Mouse (Mus musculus) CH12.LX (cell line): ENCODE data around the gene Pigt. TPM values are rescaled to one million over a fixed set of nuclear protein-coding genes. Genes with fewer than 3 reads are reported as not detected.

Source experiments
- DNase-seq: peaks from one replicate; pipeline ENCODE4 v3.0.0-alpha.2; 2013; ENCODE audit errors: extremely low read depth
- H3K27ac ChIP-seq: 2 replicates; pipeline ENCODE4 v1.5.1; 2012; ENCODE audit warnings: low read depth, mild to moderate bottlenecking, control low read depth, moderate library complexity; ENCODE audit not compliant: insufficient read depth
- H3K27me3 ChIP-seq: replicated peaks from 2 replicates; pipeline ENCODE3; 2012; ENCODE audit warnings: inconsistent platforms
- H3K36me3 ChIP-seq, 2 experiments: replicated peaks in 1 of 2; 2 replicates each; pipeline versions ENCODE3 to v1.6.1; 2012; ENCODE audit warnings: inconsistent platforms in 1 of 2, low read length in 1 of 2, mild to moderate bottlenecking in 1 of 2, mixed read lengths in 1 of 2, moderate library complexity in 1 of 2; ENCODE audit not compliant: control insufficient read depth in 1 of 2, insufficient read depth in 1 of 2
- H3K4me1 ChIP-seq, 2 experiments: 2 replicates each; pipeline ENCODE4 v1.6.1; 2012; ENCODE audit warnings: inconsistent platforms in 1 of 2, moderate library complexity in 1 of 2; ENCODE audit not compliant: insufficient read depth in 2 of 2, control insufficient read depth in 1 of 2
- H3K4me2 ChIP-seq: 2 replicates; pipeline ENCODE4 v1.6.1; 2012; ENCODE audit warnings: low read depth, mild to moderate bottlenecking, control low read depth; ENCODE audit not compliant: poor library complexity, insufficient read depth, severe bottlenecking
- H3K4me3 ChIP-seq, 3 experiments: fragments of 150-350 bp in 1 of 3; sonication (generic) in 1 of 3; replicated peaks in 1 of 3; 2 replicates each; pipeline versions ENCODE3 to v1.5.1; 2011 to 2012; ENCODE audit warnings: low read depth in 2 of 3, low read length in 2 of 3, mild to moderate bottlenecking in 2 of 3, moderate library complexity in 2 of 3, control low read depth in 1 of 3, improper control_type of control experiment in 1 of 3, inconsistent platforms in 1 of 3, mixed read lengths in 1 of 3; ENCODE audit not compliant: poor library complexity in 1 of 3
- H3K79me2 ChIP-seq: replicated peaks from 2 replicates; pipeline ENCODE4 v1.6.1; 2012; ENCODE audit warnings: mild to moderate bottlenecking, moderate library complexity; ENCODE audit not compliant: control insufficient read depth, poor library complexity, insufficient read depth, severe bottlenecking; ENCODE audit errors: extremely low read depth
- H3K9ac ChIP-seq: 2 replicates; pipeline ENCODE4 v1.6.1; 2012; ENCODE audit warnings: low read depth, mild to moderate bottlenecking, control low read depth, moderate library complexity; ENCODE audit not compliant: insufficient read depth
- H3K9me3 ChIP-seq: replicated peaks from 2 replicates; pipeline ENCODE3; 2012; ENCODE audit warnings: low read length, inconsistent platforms, mixed read lengths
- CHD1 ChIP-seq: IDR thresholded peaks from 2 replicates; pipeline ENCODE4 v1.6.1; 2012; ENCODE audit warnings: low read depth, low read length, improper control_type of control experiment, inconsistent platforms
- CHD2 ChIP-seq: IDR thresholded peaks from 2 replicates; pipeline ENCODE4 v1.6.1; 2011; ENCODE audit warnings: low read length, improper control_type of control experiment
- ELF1 ChIP-seq: IDR thresholded peaks from 2 replicates; pipeline ENCODE4 v1.6.1; 2014; ENCODE audit warnings: low read depth, mild to moderate bottlenecking, inconsistent platforms, low read length, improper control_type of control experiment
- EP300 ChIP-seq: IDR thresholded peaks from 2 replicates; pipeline ENCODE4 v1.6.1; 2011; ENCODE audit warnings: low read length, improper control_type of control experiment
- ETS1 ChIP-seq: conservative IDR thresholded peaks from 2 replicates; pipeline ENCODE4 v1.6.1; 2012; ENCODE audit warnings: low read depth, mild to moderate bottlenecking, inconsistent platforms, low read length, improper control_type of control experiment, moderate library complexity
- GABPA ChIP-seq: IDR thresholded peaks from 2 replicates; pipeline ENCODE4 v1.6.1; 2012; ENCODE audit warnings: low read depth, low read length, improper control_type of control experiment, inconsistent platforms; ENCODE audit not compliant: insufficient replicate concordance
- HCFC1 ChIP-seq: IDR thresholded peaks from 2 replicates; pipeline ENCODE4 v1.6.1; 2012; ENCODE audit warnings: low read depth, mild to moderate bottlenecking, inconsistent platforms, low read length, improper control_type of control experiment
- IRF4 ChIP-seq: IDR thresholded peaks from 2 replicates; pipeline ENCODE4 v1.6.1; 2014; ENCODE audit warnings: low read depth, mild to moderate bottlenecking, inconsistent platforms, low read length, improper control_type of control experiment
- KAT2A ChIP-seq: IDR thresholded peaks from 2 replicates; pipeline ENCODE4 v1.6.1; 2012; ENCODE audit warnings: low read length, improper control_type of control experiment, inconsistent platforms; ENCODE audit not compliant: insufficient replicate concordance
- MAFK ChIP-seq: IDR thresholded peaks from 2 replicates; pipeline ENCODE4 v1.6.1; 2011; ENCODE audit warnings: low read length, improper control_type of control experiment; ENCODE audit not compliant: insufficient replicate concordance
- MAX ChIP-seq: IDR thresholded peaks from 2 replicates; pipeline ENCODE4 v1.6.1; 2011; ENCODE audit warnings: low read length, improper control_type of control experiment
- MAZ ChIP-seq: IDR thresholded peaks from 2 replicates; pipeline ENCODE4 v1.6.1; 2012; ENCODE audit warnings: low read depth, mild to moderate bottlenecking, inconsistent platforms, low read length, improper control_type of control experiment, moderate library complexity
- MEF2A ChIP-seq: IDR thresholded peaks from 2 replicates; pipeline ENCODE4 v1.6.1; 2014; ENCODE audit warnings: low read depth, mild to moderate bottlenecking, inconsistent platforms, low read length, improper control_type of control experiment, borderline replicate concordance
- MYC ChIP-seq: IDR thresholded peaks from 2 replicates; pipeline ENCODE4 v1.6.1; 2011; ENCODE audit warnings: low read depth, mild to moderate bottlenecking, improper control_type of control experiment, low read length
- NELFE ChIP-seq: IDR thresholded peaks from 2 replicates; pipeline ENCODE4 v1.6.1; 2011; ENCODE audit warnings: low read depth, low read length, improper control_type of control experiment
- NRF1 ChIP-seq: IDR thresholded peaks from 2 replicates; pipeline ENCODE4 v1.6.1; 2014; ENCODE audit warnings: low read depth, mild to moderate bottlenecking, inconsistent platforms, low read length, improper control_type of control experiment, moderate library complexity
- PAX5 ChIP-seq: IDR thresholded peaks from 2 replicates; pipeline ENCODE4 v1.6.1; 2012; ENCODE audit warnings: low read length, inconsistent platforms, mixed read lengths
- POLR2A ChIP-seq: IDR thresholded peaks from 2 replicates; pipeline ENCODE4 v1.6.1; 2011; ENCODE audit warnings: low read depth, mild to moderate bottlenecking, improper control_type of control experiment, low read length
- RAD21 ChIP-seq: IDR thresholded peaks from 2 replicates; pipeline ENCODE4 v1.6.1; 2011; ENCODE audit warnings: low read depth, mild to moderate bottlenecking, low read length, improper control_type of control experiment, moderate library complexity
- RCOR1 ChIP-seq: conservative IDR thresholded peaks from 2 replicates; pipeline ENCODE4 v1.6.1; 2012; ENCODE audit warnings: low read depth, mild to moderate bottlenecking, inconsistent platforms, low read length, improper control_type of control experiment
- SMC3 ChIP-seq: IDR thresholded peaks from 2 replicates; pipeline ENCODE4 v1.6.1; 2011; ENCODE audit warnings: low read depth, low read length, improper control_type of control experiment
- TCF12 ChIP-seq: IDR thresholded peaks from 2 replicates; pipeline ENCODE4 v1.6.1; 2014; ENCODE audit warnings: low read depth, mild to moderate bottlenecking, inconsistent platforms, low read length, improper control_type of control experiment
- ZMIZ1 ChIP-seq: IDR thresholded peaks from 2 replicates; pipeline ENCODE4 v1.6.1; 2012; ENCODE audit warnings: low read depth, mild to moderate bottlenecking, inconsistent platforms, low read length, improper control_type of control experiment
- dilution Hi-C: fragments of 300-500 bp; cut with MboI; formaldehyde crosslinking; loops from 2 replicates; pipeline ENCODE4 v1.14.3; 2020; ENCODE audit warnings: low sequenced_read_pairs; ENCODE audit not compliant: extremely low pct_unique_long_range_greater_than_20kb, extremely low pct_ligation_motif_present
- in situ Hi-C: fragments of 300-500 bp; cut with MboI; formaldehyde crosslinking; loops from 3 replicates; pipeline ENCODE4 v1.14.3; 2019; ENCODE audit warnings: low sequenced_read_pairs, low pct_ligation_motif_present, low pct_unique_long_range_greater_than_20kb, mixed read lengths
- polyA plus RNA-seq: library from polyadenylated mRNA; unstranded; fragments of >175 nt; gene quantifications from 2 replicates; pipeline ENCODE4 v1.2.1, GENCODE M21; 2012; ENCODE audit warnings: low read depth; ENCODE audit not compliant: insufficient read length
- total RNA-seq, 2 experiments: library from RNA; depleted of rRNA; stranded (reverse); fragments of 300-350 nt in 1 of 2; fragments of >200 nt in 1 of 2; gene quantifications; 2 replicates each; pipeline ENCODE4 v1.2.3; 2012 to 2014

The Pigt gene
- total and polyA plus RNA-seq, 3 experiments: 14.0 to 91.8 (median 39.2) TPM

GRCm38 (mm10) chr2:164549338-164549737, 52.0 kb downstream of the Pigt start:
- H3K36me3 ChIP-seq: no peaks in the 10 kb centered on the region

GRCm38 (mm10) chr2:164549963-164550894, 52.9 kb downstream of the Pigt start:
- Histone ChIP-seq H3K27ac (no peak overlapping the region), H3K9me3 (no peaks in the 10 kb centered on the region), H3K4me3 (no peak overlapping the region), H3K4me1 (no peaks in the 10 kb centered on the region), H3K79me2 (no peaks in the 10 kb centered on the region), H3K36me3 (no peaks in the 10 kb centered on the region), H3K9ac (no peak overlapping the region), H3K27me3 (peaks cover 91% of the 10 kb centered on the region), H3K4me2 (no peak overlapping the region)
- no peak for DNase-seq
- TF ChIP-seq RCOR1: no peak
- TF ChIP-seq MYC: no peak
- no peak for TF ChIP-seq PAX5
- no peak for TF ChIP-seq MAFK
- TF ChIP-seq EP300: no peak
- TF ChIP-seq KAT2A: no peak
- no peak for TF ChIP-seq ETS1
- no peak for TF ChIP-seq MAZ
- no peak for TF ChIP-seq IRF4
- dilution Hi-C loops (no loop called here), in situ Hi-C loops (no loop called here)

More at GRCm38 (mm10) chr2:164549338-164549737, 52.0 kb downstream of the Pigt start:
- H3K27me3 ChIP-seq: peaks cover 90% of the 10 kb centered on the region
- H3K27ac ChIP-seq: no peak overlapping the region
- no peak overlapping the region for H3K9ac ChIP-seq
- H3K4me2 ChIP-seq: no peak overlapping the region
- DNase-seq: no peak
- H3K4me1 ChIP-seq: no peaks in the 10 kb centered on the region
- in situ Hi-C loops (no loop called here), dilution Hi-C loops (no loop called here)
- no peaks in the 10 kb centered on the region for H3K79me2 ChIP-seq
- H3K4me3 ChIP-seq: no peak overlapping the region
- TF ChIP-seq CHD2 (no peak), ELF1 (no peak), KAT2A (no peak), MAX (no peak), POLR2A (no peak), NELFE (no peak), HCFC1 (no peak), GABPA (no peak), ZMIZ1 (no peak), TCF12 (no peak), NRF1 (no peak), IRF4 (no peak), RAD21 (no peak), CHD1 (no peak), MEF2A (no peak), SMC3 (no peak), RCOR1 (no peak)
- H3K9me3 ChIP-seq: no peaks in the 10 kb centered on the region
